Mouse (Mus musculus): ENCODE measurements around the gene Dnajc1.

The Dnajc1 gene

DNA sequence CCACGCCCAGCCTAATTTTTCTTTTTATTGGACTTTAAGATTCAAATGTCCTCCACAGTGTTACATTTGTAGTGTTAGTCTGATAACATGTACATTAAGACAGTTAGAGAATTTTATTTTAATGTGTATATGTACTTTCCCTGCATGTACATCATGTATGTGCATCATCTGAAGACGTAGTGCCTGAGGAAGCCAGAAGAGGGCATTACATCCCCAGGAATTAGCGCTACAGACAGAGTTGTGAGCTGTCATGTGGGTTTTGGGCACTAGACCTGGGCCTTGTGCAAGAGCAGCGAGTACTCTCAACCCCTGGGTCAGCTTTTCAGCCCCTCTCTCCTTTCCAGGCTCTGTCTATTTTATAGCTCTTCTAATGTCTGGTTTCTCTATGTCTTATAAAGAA is 189.7 kb downstream of the Dnajc1 start:
- no peak for DNase-seq (ENCODE audit: extremely low read depth, low read depth, low spot score)

DNA sequence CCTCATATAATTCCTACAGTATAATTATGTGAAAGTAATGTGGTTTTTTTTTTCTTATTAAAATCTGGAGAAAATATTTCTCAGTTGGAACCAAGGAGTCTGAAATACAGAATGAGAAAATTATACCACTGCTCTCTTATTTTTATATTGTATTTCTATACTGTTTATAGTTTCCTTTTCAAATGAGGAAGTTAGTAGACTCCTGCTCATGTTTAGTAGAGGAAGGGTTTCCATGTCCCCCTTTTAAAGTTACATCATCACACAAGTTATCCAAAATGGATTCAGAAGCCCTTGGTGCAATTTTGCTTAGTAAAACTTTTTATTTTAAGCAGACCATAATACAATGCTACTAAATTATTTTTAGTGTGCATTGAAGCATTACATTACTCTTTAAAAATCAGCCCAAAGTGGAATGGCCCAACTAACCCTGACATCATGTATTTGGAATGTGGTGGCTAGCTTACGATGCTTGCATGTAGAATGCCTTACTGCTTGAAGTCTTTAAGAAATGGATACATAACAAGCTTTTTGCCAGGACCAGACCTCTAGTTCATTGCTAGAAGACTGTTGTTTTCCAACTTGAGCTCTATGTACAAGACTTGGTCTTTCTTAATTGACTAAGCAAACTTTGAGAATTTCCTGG is 190.7 kb downstream of the Dnajc1 start:
- DNase-seq (ENCODE audit: extremely low read depth, low read depth, low spot score): no peak

DNA sequence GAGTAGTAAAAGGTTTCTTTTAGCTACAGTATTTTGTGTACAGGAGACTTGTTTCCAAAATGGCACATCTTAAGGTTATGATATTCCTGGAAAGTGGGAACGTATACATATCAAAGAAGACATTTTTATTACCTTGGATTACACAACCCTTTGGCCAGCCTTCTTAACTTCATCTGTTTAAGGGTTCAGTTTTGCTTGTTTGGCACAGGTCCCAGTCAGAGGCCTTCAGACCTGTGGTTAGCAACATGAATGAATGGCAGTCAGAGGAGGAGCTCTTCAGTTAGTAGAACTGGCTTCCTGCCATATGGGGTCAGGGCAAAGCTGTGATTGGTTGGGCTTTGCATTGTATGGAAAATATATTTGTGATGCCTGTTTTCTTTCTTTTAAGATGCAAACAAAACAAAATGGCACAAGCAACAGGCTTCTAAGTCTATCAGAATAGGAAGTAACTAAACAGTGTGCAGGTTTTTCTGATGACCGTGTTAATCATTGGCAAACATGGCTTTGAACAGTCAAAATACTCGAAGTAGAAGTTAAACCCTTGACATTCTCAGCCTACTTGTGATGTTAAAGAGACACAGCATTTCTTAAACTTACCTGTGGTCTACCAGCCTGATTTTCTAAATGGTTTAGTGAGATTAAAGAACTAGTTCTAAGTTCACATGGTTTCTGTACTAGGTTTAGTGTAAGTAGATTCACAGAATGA is 196.8 kb downstream of the Dnajc1 start:
- DNase-seq (ENCODE audit: extremely low read depth, low read depth, low spot score): peak; percentile 55

DNA sequence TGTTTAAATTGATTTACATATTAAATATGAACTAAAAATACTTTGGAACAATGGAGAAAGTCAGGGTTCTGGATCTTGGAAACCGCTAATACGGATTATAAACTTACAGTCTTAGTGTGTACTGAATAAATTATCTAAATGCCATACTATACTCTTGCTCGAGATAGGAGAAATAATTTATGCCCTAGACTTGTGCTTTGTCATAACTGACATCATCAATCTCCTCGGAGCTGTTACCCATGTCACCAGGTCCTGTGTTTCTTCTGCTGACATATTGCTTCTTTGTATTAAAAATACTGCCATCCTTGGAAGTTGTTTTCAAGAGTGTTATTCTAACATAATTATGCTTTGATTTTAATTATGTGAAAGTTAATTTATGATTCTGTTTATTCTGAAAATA is 197.3 kb downstream of the Dnajc1 start:
- DNase-seq (ENCODE audit: extremely low read depth, low read depth, low spot score): no peak

DNA sequence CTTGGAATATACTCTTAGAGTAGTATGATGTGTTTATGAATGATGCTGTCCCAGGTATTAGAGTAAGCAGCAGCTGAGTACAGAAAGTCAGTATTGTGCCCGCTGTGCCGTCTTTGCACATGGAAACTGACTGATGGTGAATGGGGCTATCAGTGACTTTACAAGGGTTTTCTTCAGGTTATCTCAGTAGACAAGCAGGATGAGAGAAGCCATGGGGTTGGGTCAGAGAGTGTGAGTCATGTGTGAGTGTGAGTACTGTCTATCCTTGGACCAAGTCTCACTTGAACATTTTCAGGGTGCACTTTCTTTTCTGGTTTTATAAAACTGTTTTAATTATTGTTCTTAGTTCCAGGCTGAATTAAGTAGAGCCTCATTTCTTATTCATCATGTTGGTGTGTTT is 204.3 kb downstream of the Dnajc1 start:
- DNase-seq (ENCODE audit: extremely low read depth, low read depth, low spot score): no peak

DNA sequence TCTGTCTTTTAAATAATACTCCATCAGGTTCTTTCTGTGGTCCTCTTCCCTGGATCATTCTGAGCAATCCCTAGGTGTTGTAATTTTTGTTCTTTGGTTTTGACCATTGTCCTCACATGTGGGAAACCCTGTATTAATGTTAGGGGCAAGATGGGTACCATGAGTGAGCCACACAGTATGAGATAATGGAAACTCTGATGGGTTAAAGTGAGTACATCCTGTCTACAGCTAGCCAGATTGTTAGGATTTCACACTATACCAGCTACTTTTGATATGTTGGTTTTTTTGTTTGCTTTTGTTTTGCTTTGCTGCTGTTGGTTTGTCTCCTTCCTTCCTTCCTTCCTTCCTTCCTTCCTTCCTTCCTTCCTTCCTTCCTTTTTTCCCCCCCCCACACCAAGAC is 209.6 kb downstream of the Dnajc1 start:
- no peak for DNase-seq (ENCODE audit: extremely low read depth, low read depth, low spot score)

DNA sequence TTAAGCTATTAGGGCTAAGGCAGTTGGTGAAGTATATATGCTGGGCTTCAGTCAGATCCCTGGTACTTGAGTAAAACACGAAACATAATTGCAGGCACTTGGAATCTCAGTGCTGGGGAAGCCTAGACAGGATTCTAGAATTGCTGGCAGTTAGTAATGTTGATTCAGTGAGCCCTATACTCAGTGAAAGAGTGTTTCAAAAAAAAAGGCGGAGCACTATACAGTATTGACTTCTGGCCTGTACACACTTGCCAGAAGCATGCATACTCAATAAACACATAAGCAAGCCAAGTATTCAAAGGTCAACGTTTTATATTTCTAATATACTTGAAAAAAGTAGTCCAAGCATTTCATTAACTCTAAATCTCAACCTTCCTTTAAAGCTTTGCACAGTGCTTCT is 211.0 kb downstream of the Dnajc1 start:
- no peak for DNase-seq (ENCODE audit: extremely low read depth, low read depth, low spot score)

DNA sequence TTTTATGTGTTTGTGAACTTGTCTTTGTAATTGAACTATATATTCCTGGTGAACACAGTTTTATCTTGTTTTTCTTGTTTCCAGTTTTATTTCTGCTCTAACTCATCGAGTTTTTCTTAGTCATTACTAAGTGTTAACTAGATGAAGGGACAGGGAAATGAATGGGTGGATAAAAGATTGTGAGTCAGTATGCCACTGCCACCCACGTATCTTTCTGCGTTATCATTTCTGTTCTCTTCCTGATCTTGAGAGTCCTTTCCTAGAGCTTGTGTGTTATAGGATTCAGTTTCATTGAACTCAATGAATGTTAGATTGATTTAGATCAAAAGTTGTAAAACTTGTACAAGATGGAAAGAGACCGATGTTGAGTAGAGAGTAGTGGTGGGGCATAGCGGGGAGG is 212.3 kb downstream of the Dnajc1 start:
- no peak for DNase-seq (ENCODE audit: extremely low read depth, low read depth, low spot score)

DNA sequence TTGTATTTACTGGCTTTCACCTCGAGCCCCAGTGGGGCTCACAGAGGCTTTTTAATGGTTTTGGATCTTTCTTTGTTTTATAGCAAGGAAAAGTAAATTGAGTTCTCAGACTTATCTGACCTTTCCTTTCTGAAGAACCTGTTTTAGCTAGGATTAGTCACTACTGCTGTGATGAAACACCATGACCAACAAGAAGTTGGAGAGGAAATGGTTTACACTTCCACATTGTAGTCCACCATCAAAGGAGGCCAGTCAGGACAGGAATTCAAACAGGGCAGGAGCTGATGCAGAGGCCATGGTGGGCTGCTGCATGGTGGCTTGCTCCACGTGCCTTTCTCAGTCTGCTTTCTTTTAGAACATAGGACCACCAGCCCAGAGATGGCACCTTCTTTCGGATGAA is 216.4 kb downstream of the Dnajc1 start:
- no peak for DNase-seq (ENCODE audit: extremely low read depth, low read depth, low spot score)

DNA sequence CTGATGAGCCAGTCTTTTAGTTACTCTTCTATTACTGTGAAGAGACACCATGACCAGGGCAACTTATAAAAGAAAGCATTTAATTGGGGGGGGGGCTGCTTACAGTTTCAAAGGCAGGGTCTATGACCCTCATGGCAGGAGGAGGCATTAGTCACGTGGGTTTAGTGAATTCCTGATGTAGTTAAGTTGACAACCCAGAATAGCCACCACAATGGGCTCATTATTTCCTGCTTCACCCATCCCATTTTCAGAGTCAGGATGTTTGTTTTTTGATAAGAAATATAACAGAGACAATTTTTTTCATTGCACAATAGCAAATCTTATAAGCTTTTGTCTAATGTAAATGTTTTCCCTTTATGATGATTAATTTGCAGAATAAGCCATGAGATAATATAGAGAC is 217.4 kb downstream of the Dnajc1 start:
- no peak for DNase-seq (ENCODE audit: extremely low read depth, low read depth, low spot score)

DNA sequence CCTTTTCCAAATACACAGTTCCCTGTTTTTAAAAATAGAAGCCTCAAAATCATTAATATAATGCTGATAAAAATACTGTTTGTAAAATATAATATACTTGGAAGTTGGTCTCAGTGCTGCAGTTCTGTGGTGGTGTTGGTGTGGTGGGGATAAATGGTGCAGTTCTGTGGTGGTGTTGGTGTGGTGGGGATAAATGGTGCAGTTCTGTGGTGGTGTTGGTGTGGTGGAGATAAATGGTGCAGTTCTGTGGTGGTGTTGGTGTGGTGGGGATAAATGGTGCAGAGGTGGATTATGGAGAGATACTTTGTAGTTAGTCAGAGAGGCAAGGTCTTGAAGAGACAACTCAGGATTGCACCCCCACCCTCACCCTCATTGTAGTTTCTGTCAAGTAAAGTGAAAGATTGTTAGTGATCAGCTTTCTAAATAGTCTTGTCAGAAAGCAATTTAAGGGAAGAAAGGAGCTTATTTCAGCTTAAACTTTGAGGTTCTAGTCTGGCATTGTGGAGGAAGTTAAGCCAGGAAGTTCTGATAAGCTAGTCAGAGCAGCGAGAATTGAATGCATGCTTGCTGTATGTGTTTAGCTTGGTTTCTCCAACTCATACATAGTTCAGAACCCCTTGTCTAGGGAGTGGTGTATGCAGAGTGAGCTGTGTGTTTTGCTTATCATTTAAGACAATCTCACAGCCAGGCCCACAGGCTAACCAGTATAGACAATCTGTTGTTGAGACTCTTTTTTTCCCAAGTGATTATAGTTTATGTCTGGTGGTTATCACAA is 223.3 kb downstream of the Dnajc1 start:
- DNase-seq (ENCODE audit: extremely low read depth, low read depth, low spot score): no peak

DNA sequence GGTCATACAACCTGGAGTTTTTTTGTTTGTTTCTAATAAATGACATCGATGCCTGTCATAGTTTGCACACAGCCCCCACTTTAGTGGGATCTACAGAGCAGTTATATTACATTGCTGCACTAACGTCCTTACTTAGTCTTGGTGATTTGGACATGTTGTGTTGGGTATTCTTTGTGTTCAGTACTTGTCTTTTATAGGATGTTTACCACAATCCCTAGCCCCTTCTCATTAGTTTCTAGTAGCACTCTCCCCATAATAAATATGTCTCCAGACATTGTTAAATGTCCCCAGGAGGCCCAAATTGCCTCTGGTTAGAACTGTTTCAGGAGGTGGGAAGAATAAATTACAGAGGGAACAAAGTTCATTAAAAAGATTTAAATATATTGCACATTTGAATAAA is 227.1 kb downstream of the Dnajc1 start:
- no peak for DNase-seq (ENCODE audit: extremely low read depth, low read depth, low spot score)

DNA sequence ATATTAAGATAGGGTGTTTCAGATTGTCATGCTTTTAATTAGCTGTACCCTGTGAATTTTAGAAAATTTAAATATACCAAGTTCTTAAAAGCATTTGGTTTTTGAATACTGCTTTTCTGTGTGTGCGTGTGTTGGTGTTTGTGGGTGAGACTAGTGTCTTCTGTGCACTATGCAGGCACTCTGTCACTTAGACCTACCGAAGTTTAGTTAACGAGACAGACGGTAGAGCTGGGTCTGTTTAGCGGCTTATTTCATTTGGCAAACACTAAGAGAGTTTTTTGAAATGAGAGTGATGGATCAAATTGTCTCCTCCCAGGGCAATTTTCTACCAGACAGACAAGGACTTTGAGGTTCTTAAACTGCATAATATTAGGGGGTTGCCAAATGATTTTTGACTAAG is 231.6 kb downstream of the Dnajc1 start:
- no peak for DNase-seq (ENCODE audit: extremely low read depth, low read depth, low spot score)

DNA sequence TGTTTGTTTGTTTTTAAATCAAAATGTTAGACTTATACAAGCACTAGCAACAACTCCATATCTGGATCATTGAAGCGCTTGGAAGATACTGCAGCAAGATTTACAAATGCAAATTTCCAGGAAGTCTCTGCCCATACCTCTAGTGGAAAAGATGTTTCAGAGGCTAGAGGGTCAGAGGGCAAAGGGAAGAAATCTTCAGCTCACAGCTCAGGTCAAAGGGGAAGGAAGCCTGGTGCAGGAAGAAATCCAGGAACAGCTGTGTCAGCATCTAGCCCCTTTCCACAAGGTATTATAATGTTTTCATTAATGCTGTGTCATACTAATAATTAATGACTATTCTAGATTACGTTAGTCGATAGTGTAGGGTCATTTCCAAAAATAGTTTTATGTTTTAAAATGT is 233.2 kb downstream of the Dnajc1 start:
- DNase-seq (ENCODE audit: extremely low read depth, low read depth, low spot score): no peak

DNA sequence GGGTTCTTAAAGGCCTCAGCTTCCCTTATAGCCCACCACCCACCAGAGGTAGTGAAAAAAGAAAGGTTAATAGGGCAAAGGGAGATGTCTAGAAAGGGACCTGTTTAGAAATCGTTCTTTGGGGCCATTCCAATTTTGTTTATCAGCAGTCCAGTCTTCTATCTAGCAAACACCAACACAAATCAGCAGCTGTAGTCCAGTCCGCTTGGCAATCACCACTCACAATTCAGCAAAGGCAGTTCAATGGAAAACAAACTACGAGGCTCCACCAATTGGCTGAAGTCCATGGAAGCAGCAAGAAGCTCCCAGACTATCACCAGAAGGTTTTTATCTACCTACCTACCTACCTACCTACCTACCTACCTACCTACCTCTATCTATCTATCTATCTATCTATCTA is 236.5 kb downstream of the Dnajc1 start:
- DNase-seq (ENCODE audit: extremely low read depth, low read depth, low spot score): no peak
